Mouse (Mus musculus) heart, postnatal 4 days (tissue): ENCODE measurements at regions not wholly inside any gene's neighbourhood (a gene's known extent, or its start where the extent isn't known, plus 50 kb on each side); places are given as distances from the start of the nearest gene placed in this dataset.

Experiments used
- DNase-seq: peaks from one replicate; pipeline ENCODE4 v3.0.0; 2021

- no peak for DNase-seq
Observed at GRCm38 (mm10) chr1:127152840-127153239, 52.0 kb upstream of the Mgat5 start.

GRCm38 (mm10) chr1:127135521-127135920 lies 69.3 kb upstream of the Mgat5 start:
- DNase-seq = no peak

GRCm38 (mm10) chr1:127131871-127132270 lies 72.9 kb upstream of the Mgat5 start:
- no peak for DNase-seq

- DNase-seq = no peak
Observed at GRCm38 (mm10) chr1:127124862-127125261, 80.0 kb upstream of the Mgat5 start.

GRCm38 (mm10) chr1:127118019-127118418 lies 86.8 kb upstream of the Mgat5 start:
- no peak for DNase-seq

GRCm38 (mm10) chr1:127107485-127107884 lies 97.3 kb upstream of the Mgat5 start:
- peak; percentile 38 for DNase-seq

GRCm38 (mm10) chr1:127105861-127106260 lies 99.0 kb upstream of the Mgat5 start:
- no peak for DNase-seq

GRCm38 (mm10) chr1:127103664-127104063 lies 101.2 kb upstream of the Mgat5 start:
- no peak for DNase-seq

- DNase-seq = no peak
Observed at GRCm38 (mm10) chr1:127098871-127099420, 105.9 kb upstream of the Mgat5 start.

GRCm38 (mm10) chr1:127087616-127088015 lies 117.2 kb upstream of the Mgat5 start:
- DNase-seq = no peak

- no peak for DNase-seq
Observed at GRCm38 (mm10) chr1:127085988-127086387, 118.8 kb upstream of the Mgat5 start.

GRCm38 (mm10) chr1:127083761-127084308 lies 121.0 kb upstream of the Mgat5 start:
- no peak for DNase-seq

GRCm38 (mm10) chr1:127079012-127079411 lies 125.8 kb upstream of the Mgat5 start:
- DNase-seq = no peak

- DNase-seq = no peak
Observed at GRCm38 (mm10) chr1:127062430-127062829, 142.4 kb upstream of the Mgat5 start.

GRCm38 (mm10) chr1:127045711-127046420 lies 158.9 kb upstream of the Mgat5 start:
- no peak for DNase-seq

- no peak for DNase-seq
Observed at GRCm38 (mm10) chr1:127034748-127035147, 170.1 kb upstream of the Mgat5 start.

GRCm38 (mm10) chr1:127031563-127031962 lies 173.3 kb upstream of the Mgat5 start:
- no peak for DNase-seq

GRCm38 (mm10) chr1:127028872-127029497 lies 175.8 kb upstream of the Mgat5 start:
- DNase-seq = no peak

- no peak for DNase-seq
Observed at GRCm38 (mm10) chr1:127023100-127023499, 181.7 kb upstream of the Mgat5 start.

GRCm38 (mm10) chr1:127017698-127018097 lies 187.1 kb upstream of the Nckap5 start:
- peak; percentile 30 for DNase-seq

- no peak for DNase-seq
Observed at GRCm38 (mm10) chr1:127015894-127016245, 185.3 kb upstream of the Nckap5 start.

GRCm38 (mm10) chr1:127015042-127015893 lies 184.7 kb upstream of the Nckap5 start:
- no peak for DNase-seq

- peak; percentile 21 for DNase-seq
Observed at GRCm38 (mm10) chr1:127011901-127012300, 181.3 kb upstream of the Nckap5 start.
